Mouse (Mus musculus): ENCODE measurements around the gene Rpl36-ps4.

DNA sequence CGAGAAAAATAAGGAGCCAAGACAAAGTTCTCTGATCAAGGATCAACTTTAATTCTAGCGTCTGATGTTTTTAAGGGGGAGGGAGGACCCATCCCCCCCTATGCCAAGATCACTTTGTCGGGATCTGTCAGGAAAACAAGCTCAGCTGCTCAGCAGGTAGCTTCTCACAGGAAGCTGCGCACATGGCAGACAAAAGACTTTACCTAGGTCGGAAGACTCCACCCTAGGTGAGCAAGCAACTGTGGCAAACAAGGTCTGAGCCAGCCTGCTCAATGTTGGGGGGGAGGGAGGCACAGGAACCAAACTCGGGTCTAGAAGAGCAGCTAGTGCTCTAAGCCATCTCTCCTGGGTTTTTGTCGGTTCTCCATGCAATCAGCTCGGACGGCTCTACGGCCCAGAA, 13.5 kb downstream of the Rpl36-ps4 start:
- TF ChIP-seq CTCF (IDR thresholded peaks at IDR 0.05; ENCODE audit: borderline replicate concordance, extremely low read depth, insufficient read depth, insufficient read length) (no peak), POLR2A (IDR thresholded peaks at IDR 0.05; ENCODE audit: borderline replicate concordance, extremely low read depth, insufficient read depth, insufficient read length, poor library complexity, severe bottlenecking) (no peak)

Measured in brain, embryonic 14.5 days (tissue).